Mouse (Mus musculus): Measurements from ENCODE around the gene Nrxn1.

DNA sequence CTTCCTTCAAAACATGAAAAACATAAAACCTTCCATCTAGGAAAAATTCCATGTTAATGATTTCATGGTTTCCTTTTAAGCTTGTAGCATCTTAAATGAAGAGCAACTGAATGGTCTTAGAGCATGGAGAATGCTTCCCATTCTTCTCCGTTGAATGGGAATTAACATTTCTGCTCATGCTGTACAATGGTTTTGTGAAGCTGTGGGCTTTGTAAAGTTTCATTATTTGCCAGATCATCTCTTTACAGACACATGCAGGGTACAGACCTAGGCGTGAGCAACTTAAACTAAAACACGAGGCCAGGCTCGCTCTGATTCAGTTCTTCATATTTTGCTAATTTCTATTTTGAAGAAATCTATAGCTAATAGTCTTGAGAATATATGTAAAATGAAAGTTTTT lies 546.1 kb downstream of the Nrxn1 start:
- no peak for TF ChIP-seq MAX (IDR thresholded peaks at IDR 0.05; ENCODE audit: low read length)
- no peak for TF ChIP-seq CTCF (conservative IDR thresholded peaks at IDR 0.05 in 1 of 2, IDR thresholded peaks at IDR 0.05 in 1 of 2; ENCODE audit: low read depth in 2 of 2, low read length in 2 of 2)
- no peak for TF ChIP-seq EP300 (IDR thresholded peaks at IDR 0.05; ENCODE audit: low read length)
- TF ChIP-seq POLR2A (IDR thresholded peaks at IDR 0.05; ENCODE audit: low read depth, low read length) = no peak
